Mouse (Mus musculus) erythroblast, embryonic 14.5 days (primary cell): ENCODE data around the gene Sap30l.

Experiments used
- GATA1 ChIP-seq: IDR thresholded peaks from 2 replicates; pipeline ENCODE4 v1.6.1; 2012; ENCODE audit warnings: low read length, inconsistent platforms, mixed read lengths
- TAL1 ChIP-seq: IDR thresholded peaks from 3 replicates; pipeline ENCODE4 v1.6.1; 2012; ENCODE audit warnings: low read length, inconsistent platforms, mixed read lengths

- no peak for TF ChIP-seq TAL1
- TF ChIP-seq GATA1 = no peak
Observed at GRCm38 (mm10) chr11:57776546-57776945, 24.9 kb upstream of the Sap30l start.
